Mouse (Mus musculus): ENCODE results near the gene Retsat. TPM values are rescaled to one million over a fixed set of nuclear protein-coding genes. Genes with fewer than 3 reads are reported as not detected.

The Retsat gene
- total RNA-seq, 2 experiments from 2014 or later = 159 to 166 TPM

GRCm38 (mm10) chr6:72658006-72658405, 59.7 kb downstream of the Retsat start:
- no peak for DNase-seq (ENCODE audit: low spot score in 2 of 2)

Other genes with a start within 250 kb of the Retsat start
- gene Tmem150a, start 243.0 kb upstream of the Retsat start, total RNA-seq (2021) = 10 to 100 TPM; 31.4 to 34.1 TPM
- 100 to 1,000 TPM; 329 to 344 TPM for gene Rnf181, start 231.5 kb upstream of the Retsat start, total RNA-seq (2021)
- gene Vamp5, start 218.0 kb upstream of the Retsat start, total RNA-seq (2021) = 10 to 100 TPM; 33.0 to 40.5 TPM
- 100 to 1,000 TPM; 120 to 136 TPM for gene Vamp8, start 207.8 kb upstream of the Retsat start, total RNA-seq (2021)
- gene Ggcx, start 184.2 kb upstream of the Retsat start, total RNA-seq (2021) = 10 to 100 TPM; 45.5 to 48.9 TPM
- 100 to 1,000 TPM; 237 to 266 TPM for gene Mat2a, start 158.9 kb upstream of the Retsat start, total RNA-seq (2021)
- gene Sh2d6, start 76.8 kb upstream of the Retsat start, total RNA-seq (2021) = under 1 TPM; 0.76 to 0.78 TPM
- gene Capg, start 54.1 kb upstream of the Retsat start, total RNA-seq (2021) = 10 to 100 TPM; 48.9 to 55.2 TPM
- gene Elmod3, start 62 bp upstream of the Retsat start, total RNA-seq (2021) = 10 to 100 TPM; 14.2 to 16.8 TPM
- 10 to 100 TPM; 94.9 to 96.7 TPM for gene Tgoln1, start 18.5 kb downstream of the Retsat start, total RNA-seq (2021)
- 10 to 100 TPM; 29.8 to 31.1 TPM for gene Tcf7l1, start 190.8 kb downstream of the Retsat start, total RNA-seq (2021)

All from adrenal gland, postnatal 4 days (tissue).